Mouse (Mus musculus) hindbrain, postnatal 0 days (tissue): ENCODE results near the gene Igfbp6. TPM values are rescaled to one million over a fixed set of nuclear protein-coding genes. Genes with fewer than 3 reads are reported as not detected.

Experiments
- ATAC-seq: fragments of 200-750 bp; cut with Nextera tagmentation; 2 replicates; pipeline ENCODE4 v1.8.0; 2017; ENCODE audit warnings: mild to moderate bottlenecking, moderate TSS enrichment, moderate library complexity
- DNase-seq: peaks from one replicate; pipeline ENCODE4 v3.0.0-alpha.2; 2015; ENCODE audit warnings: low spot score
- H3K27ac ChIP-seq: fragments of 300-500 bp; sonication (generic); 2 replicates; pipeline ENCODE4 v1.5.1; 2014; ENCODE audit warnings: mild to moderate bottlenecking
- H3K27me3 ChIP-seq: fragments of 300-500 bp; sonication (generic); 2 replicates; pipeline ENCODE4 v1.6.1; 2014; ENCODE audit warnings: low read length, mixed read lengths; ENCODE audit not compliant: insufficient read depth
- H3K36me3 ChIP-seq: fragments of 300-500 bp; sonication (generic); 2 replicates; pipeline ENCODE4 v1.6.1; 2014; ENCODE audit warnings: low read length, mixed read lengths; ENCODE audit not compliant: insufficient read depth
- H3K4me1 ChIP-seq: fragments of 300-500 bp; sonication (generic); 2 replicates; pipeline ENCODE4 v1.6.1; 2014; ENCODE audit warnings: antibody characterized with exemption, low read length, mixed read lengths; ENCODE audit not compliant: insufficient read depth
- H3K4me2 ChIP-seq: fragments of 300-500 bp; sonication (generic); 2 replicates; pipeline ENCODE4 v1.6.1; 2014; ENCODE audit warnings: low read depth, mild to moderate bottlenecking, low read length, moderate library complexity, mixed read lengths
- H3K4me3 ChIP-seq: fragments of 300-500 bp; sonication (generic); 2 replicates; pipeline ENCODE4 v1.5.1; 2014; ENCODE audit warnings: low read length
- H3K9ac ChIP-seq: fragments of 300-500 bp; sonication (generic); replicated peaks from 2 replicates; pipeline ENCODE4 v1.6.1; 2014; ENCODE audit warnings: mild to moderate bottlenecking, low read length, moderate library complexity, mixed read lengths
- H3K9me3 ChIP-seq: fragments of 300-500 bp; sonication (generic); 2 replicates; pipeline ENCODE4 v1.6.1; 2016; ENCODE audit warnings: low read length, mixed read lengths
- CTCF ChIP-seq: IDR thresholded peaks from 2 replicates; pipeline ENCODE4 v1.5.1; 2016; ENCODE audit warnings: antibody characterized with exemption, control low read depth, low read depth
- WGBS: fragments of 180-500 bp; shearing (Covaris S2); extraction: QIAGEN DNeasy Blood & Tissue Kit; methylation state at CpG from one replicate; pipeline ENCODE4 v1.1.7; 2014; 5-methylcytosine and 5-hydroxymethylcytosine counted together
- polyA plus RNA-seq: library from polyadenylated mRNA; unstranded; fragments of >200 nt; fragmentation: Nextera tagmentation; extraction: Ambion mirVana; gene quantifications from 2 replicates; pipeline ENCODE4 v1.2.1, GENCODE M21; 2015
- total RNA-seq: library from RNA; depleted of rRNA; stranded (reverse); fragments of >200 nt; gene quantifications from 2 replicates; pipeline ENCODE4 v1.2.3, GENCODE M21; 2014

Gene Igfbp6
- total and polyA plus RNA-seq, 2 experiments from 2014 or later: 11.5 to 12.8 TPM

- no peaks in the 10 kb centered on the region for H3K27me3 ChIP-seq
Measured at GRCm38 (mm10) chr15:102175736-102176319, 31.7 kb downstream of the Igfbp6 start.

GRCm38 (mm10) chr15:102176571-102177316 is 32.6 kb downstream of the Igfbp6 start:
- Histone ChIP-seq H3K4me1 (no peaks in the 10 kb centered on the region), H3K4me2 (no peak overlapping the region), H3K9me3 (no peaks in the 10 kb centered on the region), H3K9ac (no peak overlapping the region), H3K36me3 (no peaks in the 10 kb centered on the region), H3K4me3 (no peak overlapping the region), H3K27ac (no peak overlapping the region), H3K27me3 (no peaks in the 10 kb centered on the region)
- WGBS: 89% methylated on average over 7 of the region's 7 CpGs
- DNase-seq: no peak
- ATAC-seq: no peak
- no peak for TF ChIP-seq CTCF

More at GRCm38 (mm10) chr15:102175736-102176319, 31.7 kb downstream of the Igfbp6 start:
- Histone ChIP-seq H3K4me3 (no peak overlapping the region), H3K27ac (no peak overlapping the region), H3K9ac (no peak overlapping the region), H3K36me3 (no peaks in the 10 kb centered on the region), H3K4me2 (no peak overlapping the region), H3K9me3 (no peaks in the 10 kb centered on the region), H3K4me1 (no peaks in the 10 kb centered on the region)
- no peak for TF ChIP-seq CTCF
- no peak for DNase-seq
- 88% methylated on average over 16 of the region's 16 CpGs for WGBS
- no peak for ATAC-seq

GRCm38 (mm10) chr15:102177417-102177816 is 33.3 kb downstream of the Igfbp6 start:
- no peak for TF ChIP-seq CTCF
- Histone ChIP-seq H3K4me3 (no peak overlapping the region), H3K4me1 (no peaks in the 10 kb centered on the region), H3K9me3 (no peaks in the 10 kb centered on the region), H3K36me3 (no peaks in the 10 kb centered on the region), H3K9ac (no peak overlapping the region), H3K27me3 (no peaks in the 10 kb centered on the region), H3K27ac (no peak overlapping the region), H3K4me2 (no peak overlapping the region)
- ATAC-seq (no peak), DNase-seq (no peak)
- 78% methylated on average over 8 of the region's 8 CpGs for WGBS

- no peak for ATAC-seq
- Histone ChIP-seq H3K9me3 (no peaks in the 10 kb centered on the region), H3K4me1 (no peaks in the 10 kb centered on the region), H3K27ac (no peak overlapping the region), H3K9ac (no peak overlapping the region), H3K4me2 (no peak overlapping the region), H3K4me3 (no peak overlapping the region), H3K36me3 (no peaks in the 10 kb centered on the region), H3K27me3 (no peaks in the 10 kb centered on the region)
- peak; percentile 90 for TF ChIP-seq CTCF
- peak; percentile 79 for DNase-seq
- 20% methylated on average over 6 of the region's 6 CpGs for WGBS
Measured at GRCm38 (mm10) chr15:102178279-102178678, 34.1 kb downstream of the Igfbp6 start.

- no peak overlapping the region for H3K9ac ChIP-seq
- no peak overlapping the region for H3K4me2 ChIP-seq
- no peak for TF ChIP-seq CTCF
- no peaks in the 10 kb centered on the region for H3K36me3 ChIP-seq
- no peak overlapping the region for H3K4me3 ChIP-seq
- no peaks in the 10 kb centered on the region for H3K27me3 ChIP-seq
- H3K27ac ChIP-seq: no peak overlapping the region
- H3K4me1 ChIP-seq: no peaks in the 10 kb centered on the region
- ATAC-seq: no peak
- WGBS: 79% methylated on average over 9 of the region's 9 CpGs
- DNase-seq: no peak
- H3K9me3 ChIP-seq: no peaks in the 10 kb centered on the region
Measured at GRCm38 (mm10) chr15:102179106-102179505, 34.9 kb downstream of the Igfbp6 start.

GRCm38 (mm10) chr15:102179924-102180323 is 35.8 kb downstream of the Igfbp6 start:
- Histone ChIP-seq H3K4me1 (no peaks in the 10 kb centered on the region), H3K36me3 (no peaks in the 10 kb centered on the region), H3K27ac (no peak overlapping the region), H3K9ac (no peak overlapping the region), H3K4me3 (no peak overlapping the region), H3K4me2 (no peak overlapping the region), H3K27me3 (no peaks in the 10 kb centered on the region), H3K9me3 (no peaks in the 10 kb centered on the region)
- ATAC-seq (no peak), DNase-seq (no peak)
- 82% methylated on average over 14 of the region's 14 CpGs for WGBS
- no peak for TF ChIP-seq CTCF

GRCm38 (mm10) chr15:102183076-102183475 is 38.9 kb downstream of the Igfbp6 start:
- no peak overlapping the region for H3K9ac ChIP-seq
- H3K4me2 ChIP-seq: no peak overlapping the region
- no peaks in the 10 kb centered on the region for H3K9me3 ChIP-seq
- no peak overlapping the region for H3K27ac ChIP-seq
- H3K4me3 ChIP-seq: no peak overlapping the region
- no peaks in the 10 kb centered on the region for H3K27me3 ChIP-seq
- no peak for TF ChIP-seq CTCF
- peaks cover 9% of the 10 kb centered on the region; the same call in 1 of the 2 replicates for H3K36me3 ChIP-seq
- WGBS: 81% methylated on average over 3 of the region's 3 CpGs
- H3K4me1 ChIP-seq: no peaks in the 10 kb centered on the region
- ATAC-seq (no peak), DNase-seq (no peak)
